Mouse (Mus musculus) lung, postnatal 0 days (tissue): ENCODE data around the gene Rdh13.
A peak's percentile ranks its signal among the peaks of the same experiment; 100 is the strongest.

Experiments
- CTCF ChIP-seq: IDR thresholded peaks from 2 replicates; pipeline ENCODE4 v1.5.1; 2016; ENCODE audit warnings: antibody characterized with exemption, mild to moderate bottlenecking
- EP300 ChIP-seq: IDR thresholded peaks from 2 replicates; pipeline ENCODE4 v1.6.1; 2016; ENCODE audit warnings: antibody characterized with exemption, mild to moderate bottlenecking, control low read depth

DNA sequence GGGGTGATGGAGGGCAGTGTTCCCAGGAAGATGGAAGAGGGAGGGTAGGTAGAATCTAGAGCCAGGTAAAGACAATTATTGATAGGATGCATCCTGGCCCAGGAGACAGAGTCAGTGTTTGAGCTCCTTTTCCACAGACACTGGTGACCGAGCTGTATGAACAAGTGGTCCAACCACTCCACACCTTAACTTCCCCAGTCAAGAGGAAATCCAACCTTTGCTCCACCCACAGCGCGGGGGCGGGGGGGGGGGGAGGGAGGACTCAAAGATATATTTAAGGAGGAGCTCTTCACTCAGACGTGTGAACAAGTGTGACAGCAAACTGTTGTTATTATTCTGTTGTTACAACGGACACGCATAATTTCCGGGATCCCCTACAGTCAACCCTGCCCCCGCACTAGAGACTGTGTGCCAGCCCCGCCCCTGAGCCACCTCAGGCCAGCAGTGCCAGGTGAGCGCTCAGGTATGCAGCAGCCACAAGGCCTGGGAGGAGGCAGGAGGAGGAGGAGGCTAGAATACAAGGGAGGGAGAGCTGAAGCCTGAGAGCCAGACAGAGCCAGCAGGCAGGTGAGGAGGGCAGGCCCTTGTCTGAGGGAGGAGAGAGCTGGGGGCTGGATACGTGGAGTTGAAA is 18.9 kb upstream of the Rdh13 start:
- TF ChIP-seq CTCF (0 out of 2 replicates have a peak, but pooled peaks have one; percentile 6), EP300 (no peak; the same call in 1 of the 2 replicates)
